Mouse (Mus musculus) stomach, embryonic 15.5 days (tissue): ENCODE measurements around the gene Sem1. TPM values are rescaled to one million over a fixed set of nuclear protein-coding genes. Genes with fewer than 3 reads are reported as not detected.

Experiments used
- ATAC-seq: fragments of 200-750 bp; cut with Nextera tagmentation; 2 replicates; pipeline ENCODE4 v1.8.0; 2017; ENCODE audit warnings: low read depth, moderate number of reproducible peaks, moderate TSS enrichment; ENCODE audit not compliant: insufficient read depth, low FRiP score
- H3K27ac ChIP-seq: fragments of 300-500 bp; sonication (generic); 2 replicates; pipeline ENCODE4 v1.5.1; 2015; ENCODE audit warnings: mild to moderate bottlenecking, inconsistent platforms
- H3K27me3 ChIP-seq: fragments of 300-500 bp; sonication (generic); replicated peaks from 2 replicates; pipeline ENCODE4 v1.6.1; 2015; ENCODE audit warnings: inconsistent platforms
- H3K36me3 ChIP-seq: fragments of 300-500 bp; sonication (generic); 2 replicates; pipeline ENCODE4 v1.6.1; 2015; ENCODE audit warnings: inconsistent platforms
- H3K4me1 ChIP-seq: fragments of 300-500 bp; sonication (generic); 2 replicates; pipeline ENCODE4 v1.6.1; 2015; ENCODE audit warnings: inconsistent platforms
- H3K4me2 ChIP-seq: fragments of 300-500 bp; sonication (generic); 2 replicates; pipeline ENCODE4 v1.6.1; 2015; ENCODE audit warnings: mild to moderate bottlenecking, inconsistent platforms
- H3K4me3 ChIP-seq: fragments of 300-500 bp; sonication (generic); replicated peaks from 2 replicates; pipeline ENCODE4 v1.5.1; 2015; ENCODE audit warnings: inconsistent platforms
- H3K9ac ChIP-seq: fragments of 300-500 bp; sonication (generic); 2 replicates; pipeline ENCODE4 v1.6.1; 2015; ENCODE audit warnings: inconsistent platforms
- H3K9me3 ChIP-seq: fragments of 300-500 bp; sonication (generic); 2 replicates; pipeline ENCODE4 v1.6.1; 2016; ENCODE audit warnings: inconsistent platforms
- WGBS: fragments of 180-500 bp; shearing (Covaris S2); methylation state at CpG from one replicate; pipeline ENCODE4 v1.1.7; 2015; 5-methylcytosine and 5-hydroxymethylcytosine counted together
- polyA plus RNA-seq: library from polyadenylated mRNA; unstranded; fragments of >200 nt; fragmentation: Nextera tagmentation; extraction: Ambion mirVana; gene quantifications from 2 replicates; pipeline ENCODE4 v1.2.1, GENCODE M21; 2015

Gene Sem1
- 234 and 260 TPM in 2 replicates for polyA plus RNA-seq

- under 1% methylated on average over 59 of the region's 59 CpGs for WGBS
- H3K36me3 ChIP-seq, result no peaks in the 10 kb centered on the region
- H3K27ac ChIP-seq, result peak within 1 kb of the TSS; percentile 95
- H3K4me1 ChIP-seq, result no peaks in the 10 kb centered on the region
- H3K9ac ChIP-seq, result peak within 1 kb of the TSS; percentile 99
- H3K27me3 ChIP-seq, result no peaks in the 10 kb centered on the region
- peak within 1 kb of the TSS; percentile 96 for H3K4me3 ChIP-seq
- no peaks in the 10 kb centered on the region for H3K9me3 ChIP-seq
- peak; percentile 98 for ATAC-seq
- H3K4me2 ChIP-seq, result peak within 1 kb of the TSS; percentile 59
These were observed at the start of gene Sem1 for GRCm38 (mm10) chr6:6578304-6579149. Gene Sem1 (minus strand): TSS chr6:6578663.

GRCm38 (mm10) chr6:6622846-6623749 is 44.6 kb upstream of the Sem1 start:
- H3K4me2 ChIP-seq, result peak overlapping the region; percentile 32; the same call in 1 of the 2 replicates

GRCm38 (mm10) chr6:6603561-6604544 is 25.4 kb upstream of the Sem1 start:
- no peaks in the 10 kb centered on the region for H3K9me3 ChIP-seq
- ATAC-seq, result no peak
- no peak overlapping the region for H3K9ac ChIP-seq
- no peaks in the 10 kb centered on the region for H3K27me3 ChIP-seq
- no peak overlapping the region for H3K27ac ChIP-seq
- 66% methylated on average over 8 of the region's 8 CpGs for WGBS
- H3K4me2 ChIP-seq, result no peak overlapping the region
- no peak overlapping the region for H3K4me3 ChIP-seq
- no peaks in the 10 kb centered on the region for H3K4me1 ChIP-seq
- H3K36me3 ChIP-seq, result no peaks in the 10 kb centered on the region

More at GRCm38 (mm10) chr6:6622846-6623749, 44.6 kb upstream of the Sem1 start:
- ATAC-seq, result no peak
- Histone ChIP-seq H3K4me1 (no peaks in the 10 kb centered on the region; the same call in 1 of the 2 replicates), H3K27ac (peak overlapping the region; percentile 38; the same call in 1 of the 2 replicates), H3K27me3 (no peaks in the 10 kb centered on the region), H3K9ac (no peak overlapping the region), H3K4me3 (no peak overlapping the region), H3K9me3 (no peaks in the 10 kb centered on the region), H3K36me3 (no peaks in the 10 kb centered on the region)
- WGBS, result 36% methylated on average over 16 of the region's 16 CpGs

GRCm38 (mm10) chr6:6586313-6586712 is 7.8 kb upstream of the Sem1 start:
- Histone ChIP-seq H3K9ac (no peak overlapping the region), H3K27me3 (no peaks in the 10 kb centered on the region), H3K4me2 (no peak overlapping the region), H3K4me3 (no peak overlapping the region), H3K9me3 (no peaks in the 10 kb centered on the region), H3K4me1 (no peaks in the 10 kb centered on the region), H3K27ac (no peak overlapping the region), H3K36me3 (no peaks in the 10 kb centered on the region)
- WGBS, result 72% methylated on average over 2 of the region's 2 CpGs
- no peak for ATAC-seq

GRCm38 (mm10) chr6:6581849-6582248 is 3.4 kb upstream of the Sem1 start:
- Histone ChIP-seq H3K27me3 (no peaks in the 10 kb centered on the region), H3K36me3 (no peaks in the 10 kb centered on the region), H3K27ac (no peak overlapping the region), H3K4me2 (no peak overlapping the region), H3K4me1 (no peaks in the 10 kb centered on the region), H3K4me3 (no peak overlapping the region), H3K9ac (no peak overlapping the region), H3K9me3 (no peaks in the 10 kb centered on the region)
- 69% methylated on average over 2 of the region's 2 CpGs for WGBS
- no peak for ATAC-seq

GRCm38 (mm10) chr6:6577741-6578284 is 650 bp downstream of the Sem1 start:
- peak; percentile 29 for ATAC-seq
- H3K36me3 ChIP-seq, result no peaks in the 10 kb centered on the region
- H3K4me1 ChIP-seq, result no peaks in the 10 kb centered on the region
- H3K4me3 ChIP-seq, result peak overlapping the region; percentile 96
- WGBS, result 2% methylated on average over 17 of the region's 17 CpGs
- H3K9me3 ChIP-seq, result no peaks in the 10 kb centered on the region
- no peaks in the 10 kb centered on the region for H3K27me3 ChIP-seq
- peak overlapping the region; percentile 95 for H3K27ac ChIP-seq
- peak overlapping the region; percentile 99 for H3K9ac ChIP-seq
- peak overlapping the region; percentile 59 for H3K4me2 ChIP-seq

GRCm38 (mm10) chr6:6577291-6577690 is 1.2 kb downstream of the Sem1 start:
- H3K4me3 ChIP-seq, result peak overlapping the region; percentile 96
- H3K4me1 ChIP-seq, result no peaks in the 10 kb centered on the region
- peak overlapping the region; percentile 59 for H3K4me2 ChIP-seq
- H3K9ac ChIP-seq, result no peak overlapping the region; the same call in 1 of the 2 replicates
- 59% methylated on average over 3 of the region's 3 CpGs for WGBS
- no peaks in the 10 kb centered on the region for H3K27me3 ChIP-seq
- no peaks in the 10 kb centered on the region for H3K36me3 ChIP-seq
- H3K9me3 ChIP-seq, result no peaks in the 10 kb centered on the region
- 0 out of 2 replicates have a peak overlapping the region, but pooled peaks have one; percentile 95 for H3K27ac ChIP-seq
- no peak for ATAC-seq

- Histone ChIP-seq H3K27me3 (no peaks in the 10 kb centered on the region), H3K36me3 (no peaks in the 10 kb centered on the region), H3K4me1 (0 out of 2 replicates have a peak, but pooled peaks cover 3% of the 10 kb centered on the region), H3K27ac (no peak overlapping the region), H3K9ac (no peak overlapping the region), H3K9me3 (no peaks in the 10 kb centered on the region), H3K4me2 (no peak overlapping the region), H3K4me3 (no peak overlapping the region)
- WGBS, result 74% methylated on average over 4 of the region's 4 CpGs
- ATAC-seq, result no peak
These were observed 2.7 kb downstream of the Sem1 start for GRCm38 (mm10) chr6:6575796-6576195.

- Histone ChIP-seq H3K4me2 (no peak overlapping the region), H3K27me3 (no peaks in the 10 kb centered on the region), H3K4me1 (0 out of 2 replicates have a peak, but pooled peaks cover 3% of the 10 kb centered on the region), H3K9ac (no peak overlapping the region), H3K9me3 (no peaks in the 10 kb centered on the region), H3K4me3 (no peak overlapping the region), H3K36me3 (no peaks in the 10 kb centered on the region), H3K27ac (no peak overlapping the region)
- ATAC-seq, result no peak
- 79% methylated on average over 3 of the region's 3 CpGs for WGBS
These were observed 10.0 kb downstream of the Sem1 start for GRCm38 (mm10) chr6:6568436-6568835.

- Histone ChIP-seq H3K4me3 (no peak overlapping the region), H3K27ac (no peak overlapping the region), H3K27me3 (no peaks in the 10 kb centered on the region), H3K36me3 (no peaks in the 10 kb centered on the region), H3K4me1 (no peaks in the 10 kb centered on the region), H3K9me3 (no peaks in the 10 kb centered on the region), H3K9ac (no peak overlapping the region), H3K4me2 (no peak overlapping the region)
- 65% methylated on average over 5 of the region's 5 CpGs for WGBS
- ATAC-seq, result peak; percentile 82
These were observed 14.8 kb downstream of the Sem1 start for GRCm38 (mm10) chr6:6563691-6564090.

GRCm38 (mm10) chr6:6562716-6563115 is 15.7 kb downstream of the Sem1 start:
- H3K27ac ChIP-seq, result no peak overlapping the region
- H3K36me3 ChIP-seq, result no peaks in the 10 kb centered on the region
- no peak overlapping the region for H3K4me3 ChIP-seq
- no peaks in the 10 kb centered on the region for H3K27me3 ChIP-seq
- WGBS, result 69% methylated on average over 5 of the region's 5 CpGs
- no peak for ATAC-seq
- no peak overlapping the region for H3K4me2 ChIP-seq
- H3K9ac ChIP-seq, result no peak overlapping the region
- no peaks in the 10 kb centered on the region for H3K4me1 ChIP-seq
- no peaks in the 10 kb centered on the region for H3K9me3 ChIP-seq
